Mouse (Mus musculus) heart, embryonic 11.5 days (tissue): ENCODE measurements around the gene Fgfrl1. TPM values are rescaled to one million over a fixed set of nuclear protein-coding genes. Genes with fewer than 3 reads are reported as not detected.
"Not testable (repeated sequence)": the region's sequence is repeated elsewhere in the genome, so short reads cannot be mapped to it uniquely, and the experiment has no call there.

Experiments
- ATAC-seq: fragments of 200-750 bp; cut with Nextera tagmentation; replicated peaks from 2 replicates; pipeline ENCODE4 v1.8.0; 2017; ENCODE audit warnings: moderate library complexity; ENCODE audit not compliant: insufficient number of reproducible peaks, low FRiP score, low TSS enrichment
- H3K27ac ChIP-seq: fragments of 300-500 bp; sonication (generic); 2 replicates; pipeline ENCODE4 v1.5.1; 2014; ENCODE audit warnings: mild to moderate bottlenecking, low read depth, low read length
- H3K27me3 ChIP-seq: fragments of 300-500 bp; sonication (generic); 2 replicates; pipeline ENCODE4 v1.6.1; 2014; ENCODE audit warnings: mild to moderate bottlenecking, low read length, mixed read lengths; ENCODE audit not compliant: control insufficient read depth, insufficient read depth
- H3K36me3 ChIP-seq: fragments of 300-500 bp; sonication (generic); 2 replicates; pipeline ENCODE4 v1.6.1; 2014; ENCODE audit warnings: mild to moderate bottlenecking, low read length, moderate library complexity, mixed read lengths; ENCODE audit not compliant: control insufficient read depth, insufficient read depth
- H3K4me1 ChIP-seq: fragments of 300-500 bp; sonication (generic); 2 replicates; pipeline ENCODE4 v1.6.1; 2014; ENCODE audit warnings: low read length; ENCODE audit not compliant: control insufficient read depth, insufficient read depth
- H3K4me2 ChIP-seq: fragments of 300-500 bp; sonication (generic); 2 replicates; pipeline ENCODE4 v1.6.1; 2014; ENCODE audit warnings: mild to moderate bottlenecking, moderate library complexity
- H3K4me3 ChIP-seq: fragments of 300-500 bp; sonication (generic); 2 replicates; pipeline ENCODE4 v1.5.1; 2014; ENCODE audit warnings: low read depth, low read length
- H3K9ac ChIP-seq: fragments of 300-500 bp; sonication (generic); 2 replicates; pipeline ENCODE4 v1.6.1; 2014; ENCODE audit warnings: mild to moderate bottlenecking, low read depth, low read length, moderate library complexity
- H3K9me3 ChIP-seq: fragments of 300-500 bp; sonication (generic); replicated peaks from 2 replicates; pipeline ENCODE4 v1.6.1; 2016; ENCODE audit warnings: low read length; ENCODE audit not compliant: control insufficient read depth
- WGBS: fragments of 180-500 bp; shearing (Covaris S2); extraction: QIAGEN DNeasy Blood & Tissue Kit; methylation state at CpG from one replicate; pipeline ENCODE4 v1.1.7; 2014; ENCODE audit not compliant: insufficient replicate concordance; 5-methylcytosine and 5-hydroxymethylcytosine counted together
- polyA plus RNA-seq: library from polyadenylated mRNA; unstranded; fragments of >200 nt; fragmentation: Nextera tagmentation; extraction: Ambion mirVana; gene quantifications from 2 replicates; pipeline ENCODE4 v1.2.1, GENCODE M21; 2014

Gene Fgfrl1
- polyA plus RNA-seq, 1 experiment from 2014 or later, result 28.0 TPM

DNA sequence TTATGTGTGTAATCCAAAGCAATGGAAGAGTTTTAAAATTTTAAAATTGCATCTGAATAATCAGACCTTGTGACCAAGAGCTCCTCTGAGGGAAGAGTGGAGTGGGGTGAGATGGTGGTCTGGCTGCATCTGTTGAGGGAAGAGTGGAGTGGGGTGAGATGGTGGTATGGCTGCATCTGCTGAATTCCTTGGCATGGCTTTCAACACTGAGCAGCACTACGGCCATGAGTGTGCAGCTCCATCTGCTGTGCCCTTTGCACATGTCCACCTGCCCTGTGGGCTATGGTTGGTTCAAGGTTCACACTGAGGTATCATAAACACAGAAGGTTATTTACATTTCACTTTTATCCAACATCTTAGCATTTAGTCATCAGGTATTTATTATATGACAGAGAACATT lies 35.2 kb downstream of the Fgfrl1 start:
- H3K27ac ChIP-seq, result no peak overlapping the region
- H3K4me2 ChIP-seq, result no peak overlapping the region
- no peak overlapping the region for H3K4me3 ChIP-seq
- H3K9me3 ChIP-seq, result no peaks in the 10 kb centered on the region
- ATAC-seq, result no peak
- WGBS, result 88% methylated on average over 1 of the region's 1 CpGs
- no peaks in the 10 kb centered on the region for H3K4me1 ChIP-seq
- H3K36me3 ChIP-seq, result no peaks in the 10 kb centered on the region
- H3K9ac ChIP-seq, result no peak overlapping the region
- no peaks in the 10 kb centered on the region for H3K27me3 ChIP-seq

DNA sequence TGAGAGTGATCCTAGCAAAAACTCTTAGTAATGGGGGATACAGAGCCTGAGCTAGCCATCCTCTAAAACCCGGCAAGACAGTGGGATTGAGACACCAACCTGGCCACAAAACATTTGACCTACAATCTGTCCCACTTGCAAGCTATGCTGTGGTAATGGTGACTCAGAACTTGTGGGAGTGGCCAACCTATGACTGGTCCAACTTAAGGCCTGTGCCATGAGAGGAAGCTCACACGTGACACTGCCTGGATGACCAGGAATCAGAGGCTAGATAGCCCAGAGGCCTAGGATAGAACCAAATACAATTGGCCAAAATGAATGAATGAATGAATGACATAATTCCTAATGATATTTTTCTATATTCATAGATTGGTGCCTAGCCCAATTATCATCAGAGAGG lies 49.7 kb downstream of the Fgfrl1 start:
- Histone ChIP-seq H3K36me3 (no peaks in the 10 kb centered on the region), H3K27ac (no peak overlapping the region), H3K4me1 (no peaks in the 10 kb centered on the region), H3K4me3 (no peak overlapping the region), H3K27me3 (no peaks in the 10 kb centered on the region), H3K4me2 (no peak overlapping the region), H3K9ac (no peak overlapping the region), H3K9me3 (no peaks in the 10 kb centered on the region)
- ATAC-seq, result no peak
- WGBS, result 75% methylated on average over 2 of the region's 2 CpGs

DNA sequence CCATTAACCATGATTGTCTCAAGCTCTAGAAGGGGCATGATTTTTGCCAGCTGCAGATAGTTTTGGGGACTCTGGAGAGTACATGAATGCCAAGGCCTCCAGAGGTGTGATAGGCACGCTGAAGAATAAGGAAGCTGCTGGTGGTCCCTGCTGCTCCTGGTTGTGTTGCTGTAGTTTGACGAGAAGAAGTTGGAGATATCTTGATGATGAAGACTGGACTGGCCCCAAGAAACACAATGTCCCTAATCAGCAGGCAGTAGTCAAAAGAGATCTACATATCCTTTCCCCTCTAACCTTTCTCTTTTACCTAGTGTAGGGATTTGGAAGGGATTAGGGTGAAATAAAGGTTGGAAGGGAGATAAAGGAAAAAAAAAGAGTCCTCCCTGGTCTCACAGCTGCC lies 50.4 kb downstream of the Fgfrl1 start:
- Histone ChIP-seq H3K9me3 (no peaks in the 10 kb centered on the region), H3K4me2 (no peak overlapping the region)
- ATAC-seq, result no peak

DNA sequence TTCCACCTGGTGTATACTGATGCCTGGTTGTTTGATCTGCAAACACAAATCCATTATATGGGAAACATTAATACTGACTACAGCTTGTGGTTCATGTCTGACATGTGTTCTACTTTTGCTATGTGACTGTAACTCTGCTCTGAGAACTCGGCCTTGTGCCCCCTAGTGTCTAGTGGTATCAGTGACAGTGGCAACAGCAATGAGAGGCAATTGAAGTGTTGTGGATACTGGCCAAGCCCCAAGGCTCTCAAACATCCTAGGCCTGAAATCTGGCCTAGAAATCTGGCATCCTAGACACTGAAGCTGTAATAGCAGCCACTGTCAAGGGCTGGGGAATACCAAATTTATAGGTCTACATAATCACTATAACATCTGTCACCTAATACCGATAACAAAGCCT lies 51.7 kb downstream of the Fgfrl1 start:
- H3K4me2 ChIP-seq, result no peak overlapping the region
- no peak for ATAC-seq
- WGBS, result 61% methylated on average over 2 of the region's 2 CpGs
- no peaks in the 10 kb centered on the region for H3K9me3 ChIP-seq
- no peaks in the 10 kb centered on the region for H3K36me3 ChIP-seq
- no peak overlapping the region for H3K9ac ChIP-seq
- H3K27me3 ChIP-seq, result no peaks in the 10 kb centered on the region
- H3K4me1 ChIP-seq, result no peaks in the 10 kb centered on the region
- no peak overlapping the region for H3K27ac ChIP-seq
- H3K4me3 ChIP-seq, result no peak overlapping the region

More for the DNA sequence above, 50.4 kb downstream of the Fgfrl1 start:
- no peak overlapping the region for H3K27ac ChIP-seq
- no peak overlapping the region for H3K4me3 ChIP-seq
- H3K4me1 ChIP-seq, result no peaks in the 10 kb centered on the region
- H3K9ac ChIP-seq, result no peak overlapping the region
- WGBS, result 73% methylated on average over 2 of the region's 2 CpGs
- H3K36me3 ChIP-seq, result no peaks in the 10 kb centered on the region
- H3K27me3 ChIP-seq, result no peaks in the 10 kb centered on the region

DNA sequence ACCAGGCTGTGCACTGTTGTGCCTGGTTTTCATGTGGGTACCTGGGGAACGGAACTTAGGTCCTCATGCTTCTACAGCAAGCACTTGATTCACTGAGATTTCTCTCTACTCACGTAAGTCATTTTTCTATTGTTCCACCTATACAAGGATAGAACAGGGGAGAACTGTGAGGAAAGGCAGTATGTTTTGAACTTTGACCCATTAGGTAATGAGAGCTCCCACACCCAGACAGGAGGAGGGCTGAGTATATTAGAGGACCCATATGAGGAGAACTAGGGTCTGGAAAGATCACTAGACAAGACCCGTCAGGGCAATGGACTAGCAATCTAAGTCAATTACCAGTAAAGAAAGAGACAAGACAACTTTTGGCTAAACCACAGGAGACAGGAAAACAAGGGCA lies 52.4 kb downstream of the Fgfrl1 start:
- H3K4me1 ChIP-seq, result no peaks in the 10 kb centered on the region
- no peak overlapping the region for H3K9ac ChIP-seq
- 71% methylated on average over 3 of the region's 3 CpGs for WGBS
- no peak for ATAC-seq
- no peak overlapping the region for H3K27ac ChIP-seq
- H3K27me3 ChIP-seq, result no peaks in the 10 kb centered on the region
- no peaks in the 10 kb centered on the region for H3K36me3 ChIP-seq
- no peak overlapping the region for H3K4me3 ChIP-seq
- no peaks in the 10 kb centered on the region for H3K9me3 ChIP-seq
- H3K4me2 ChIP-seq, result no peak overlapping the region

DNA sequence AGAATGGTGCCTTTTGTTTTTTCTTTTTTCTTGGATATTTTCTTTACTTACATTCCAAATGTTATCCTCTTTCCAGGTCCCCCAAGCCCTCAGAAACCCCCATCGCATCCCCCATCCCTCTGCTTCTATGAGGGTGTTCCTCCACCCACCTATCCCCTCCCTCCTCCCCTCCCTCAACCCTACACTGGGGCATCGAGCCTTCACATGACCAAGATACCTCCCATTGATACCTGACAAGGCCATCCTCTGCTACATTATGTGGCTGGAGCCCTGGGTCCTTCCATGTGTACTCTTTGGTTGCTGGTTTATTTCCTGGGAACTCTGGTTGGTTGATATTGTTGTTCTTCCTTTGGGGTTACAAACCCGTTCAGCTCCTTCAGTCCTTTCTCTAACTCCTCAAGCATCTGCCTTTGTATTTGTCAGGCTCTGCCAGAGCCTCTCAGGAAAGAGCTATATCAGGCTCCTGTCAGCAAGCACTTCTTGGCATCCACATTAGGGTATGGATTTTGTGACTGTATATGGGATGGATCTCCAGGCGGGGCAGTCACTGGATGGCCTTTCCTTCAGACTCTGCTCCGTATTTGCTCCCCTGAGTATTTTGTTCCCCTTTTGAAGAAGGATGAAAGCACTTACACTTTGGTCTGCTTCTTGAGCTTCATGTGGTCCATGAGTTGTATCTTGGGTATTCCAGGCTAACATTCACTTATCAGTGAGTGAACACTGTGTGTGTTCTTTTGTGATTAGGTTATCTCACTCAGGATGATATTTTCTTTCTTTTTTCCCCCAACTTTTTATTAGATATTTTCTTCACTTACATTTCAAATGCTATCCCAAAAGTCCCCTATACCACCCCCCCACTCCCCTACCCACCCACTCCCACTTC lies 58.4 kb downstream of the Fgfrl1 start:
- Histone ChIP-seq H3K36me3 (no peaks in the 10 kb centered on the region), H3K4me2 (peak overlapping the region; percentile 27), H3K4me3 (no peak overlapping the region), H3K9me3 (no peaks in the 10 kb centered on the region), H3K27ac (0 out of 2 replicates have a peak overlapping the region, but pooled peaks have one; percentile 29), H3K27me3 (no peaks in the 10 kb centered on the region), H3K9ac (no peak overlapping the region), H3K4me1 (no peaks in the 10 kb centered on the region)
- WGBS, result 68% methylated on average over 5 of the region's 5 CpGs
- ATAC-seq, result peak; percentile 77

DNA sequence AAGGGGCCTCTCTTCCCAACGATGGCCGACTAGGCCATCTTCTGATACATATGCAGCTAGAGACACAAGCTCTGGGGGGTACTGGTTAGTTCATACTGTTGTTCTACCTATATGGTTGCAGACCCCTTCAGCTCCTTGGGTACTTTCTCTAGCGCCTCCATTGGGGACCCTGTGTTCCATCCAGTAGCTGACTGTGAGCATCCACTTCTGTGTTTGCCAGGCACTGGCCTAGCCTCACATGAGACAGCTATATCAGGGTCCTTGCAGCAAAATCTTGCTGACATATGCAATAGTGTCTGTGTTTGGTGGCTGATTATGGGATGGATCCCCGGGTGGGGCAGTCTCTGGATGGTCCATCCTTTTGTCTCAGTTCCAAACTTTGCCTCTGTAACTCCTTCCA lies 59.1 kb downstream of the Fgfrl1 start:
- not testable (repeated sequence) for H3K27me3 ChIP-seq, H3K9me3 ChIP-seq, H3K36me3 ChIP-seq, ATAC-seq, H3K4me2 ChIP-seq, H3K4me3 ChIP-seq, H3K4me1 ChIP-seq, H3K27ac ChIP-seq, H3K9ac ChIP-seq
- 80% methylated on average over 4 of the region's 4 CpGs for WGBS
